Comparison of ENCODE assay signal across 8 mouse cellular contexts in the genomic region with DNA sequence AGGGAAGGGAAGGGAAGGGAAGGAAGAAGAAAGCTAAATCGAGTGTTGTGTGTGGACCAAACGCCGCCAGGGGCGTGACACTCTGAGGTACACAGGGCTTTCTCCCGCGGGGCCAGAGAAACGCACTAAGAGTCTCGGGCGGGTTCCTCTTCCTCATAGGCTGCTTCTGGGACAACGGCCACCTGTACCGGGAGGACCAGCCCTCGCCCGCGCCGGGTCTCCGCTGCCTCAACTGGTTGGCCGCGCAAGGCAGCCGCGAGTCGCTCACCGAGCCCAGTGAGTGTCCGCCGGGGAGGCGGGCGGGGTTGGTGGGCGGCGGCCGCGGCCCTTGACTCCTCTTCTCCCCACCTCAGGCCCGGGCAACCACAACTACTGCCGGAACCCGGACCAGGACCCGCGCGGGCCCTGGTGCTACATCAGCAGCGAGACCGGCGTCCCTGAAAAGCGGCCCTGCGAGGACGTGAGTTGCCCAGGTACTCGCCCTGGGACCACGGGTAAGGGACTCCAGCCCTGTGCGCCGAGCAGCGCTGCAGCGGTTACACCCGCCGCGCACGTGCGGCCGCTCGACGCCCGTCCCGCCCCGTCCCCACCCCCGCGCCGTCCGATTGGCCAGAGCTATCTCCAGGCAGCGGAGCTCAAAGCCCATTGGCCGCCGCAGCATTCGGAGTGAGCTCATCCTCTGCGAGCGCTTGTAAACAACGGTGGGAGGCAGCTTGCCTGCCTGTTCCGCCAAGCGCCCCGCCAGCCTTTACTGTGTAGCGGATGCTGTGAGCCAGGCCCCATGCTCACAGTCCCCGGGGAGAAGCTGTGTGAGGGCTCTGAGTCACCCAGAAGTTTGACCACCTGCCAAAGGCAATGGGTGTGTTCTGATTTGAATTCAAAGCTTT. TPM values are rescaled to one million over a fixed set of nuclear protein-coding genes. Genes with fewer than 3 reads are reported as not detected.
DNase-seq lines count a peak whose midpoint lies in the region; ATAC-seq and TF ChIP-seq lines count a peak whose summit lies in the region.

No protein-coding gene starts in this region.

- WGBS in forebrain, embryonic 13.5 days = under 1% methylated on average over 63 of the region's 75 CpGs
- 1% methylated on average over 75 of the region's 75 CpGs for WGBS in large intestine, adult 2 months
- WGBS in liver, embryonic 16.5 days (ENCODE audit: insufficient replicate concordance) = under 1% methylated on average over 75 of the region's 75 CpGs
- under 1% methylated on average over 74 of the region's 75 CpGs for WGBS in neural tube, embryonic 13.5 days

- peak overlapping the region; percentile 61 for H3K4me3 ChIP-seq in ES-Bruce4 (ENCODE audit: low read depth, low read length)
- peak overlapping the region; percentile 55 for H3K4me3 ChIP-seq in forebrain, embryonic 13.5 days
- H3K4me3 ChIP-seq in liver, embryonic 16.5 days (ENCODE audit: low read depth, low read length) = peak overlapping the region; percentile 54
- H3K4me3 ChIP-seq in neural tube, embryonic 13.5 days = peak overlapping the region; percentile 61

- no peaks in the 10 kb centered on the region for H3K36me3 ChIP-seq in ES-Bruce4 (ENCODE audit: control insufficient read depth, insufficient read depth, low read length, poor library complexity, severe bottlenecking)
- peaks cover 13% of the 10 kb centered on the region; the same call in 1 of the 2 replicates for H3K36me3 ChIP-seq in forebrain, embryonic 13.5 days (ENCODE audit: poor library complexity, severe bottlenecking)
- H3K36me3 ChIP-seq in liver, embryonic 16.5 days (ENCODE audit: control insufficient read depth, insufficient read depth) = no peaks in the 10 kb centered on the region
- H3K36me3 ChIP-seq in neural tube, embryonic 13.5 days = peaks cover 25% of the 10 kb centered on the region

- DNase-seq in heart, postnatal 10 days = peak; percentile 95
- peak; percentile 64 for DNase-seq in large intestine, adult 2 months (ENCODE audit: low read depth, low spot score)
- DNase-seq in telencephalon, adult 2 months (ENCODE audit: low read depth, low spot score) = peak; percentile 93

- peak overlapping the region; percentile 51 for H3K27ac ChIP-seq in ES-Bruce4 (ENCODE audit: insufficient read depth, low read length)
- peak overlapping the region; percentile 31; the same call in 1 of the 2 replicates for H3K27ac ChIP-seq in forebrain, embryonic 13.5 days
- peak overlapping the region; percentile 45; the same call in 1 of the 2 replicates for H3K27ac ChIP-seq in liver, embryonic 16.5 days (ENCODE audit: low read length)
- H3K27ac ChIP-seq in neural tube, embryonic 13.5 days (replicated peaks) = peak overlapping the region; percentile 79

- no peaks in the 10 kb centered on the region for H3K27me3 ChIP-seq in ES-Bruce4 (ENCODE audit: control insufficient read depth, insufficient read depth, low read length, poor library complexity, severe bottlenecking)
- H3K27me3 ChIP-seq in forebrain, embryonic 13.5 days = no peaks in the 10 kb centered on the region
- H3K27me3 ChIP-seq in liver, embryonic 16.5 days (ENCODE audit: control insufficient read depth, insufficient read depth, low read depth, low read length) = peaks cover 27% of the 10 kb centered on the region
- no peaks in the 10 kb centered on the region; the same call in 1 of the 2 replicates for H3K27me3 ChIP-seq in neural tube, embryonic 13.5 days

- TF ChIP-seq POLR2A in ES-Bruce4 (IDR thresholded peaks at IDR 0.05; ENCODE audit: insufficient read depth, low read length) = peak; percentile 82

- peak; percentile 85 for ATAC-seq in cerebellum, adult (ENCODE audit: insufficient number of reproducible peaks, low FRiP score, low TSS enrichment)
- ATAC-seq in forebrain, embryonic 13.5 days = peak; percentile 99
- peak; percentile 97 for ATAC-seq in liver, embryonic 16.5 days (ENCODE audit: low read depth)
- peak; percentile 95 for ATAC-seq in neural tube, embryonic 13.5 days (ENCODE audit: low read depth)

- intact Hi-C loops in heart, postnatal 10 days (cut with DNase I) = loop anchor here (2.0 to 5.0 kb wide), 2 partner anchors 39 to 120 kb away; a partner anchor contains a TSS

- TF ChIP-seq EP300 in ES-Bruce4 (IDR thresholded peaks at IDR 0.05; ENCODE audit: insufficient read depth, low read depth, low read length) = no peak

- TF ChIP-seq CTCF in ES-Bruce4 (IDR thresholded peaks at IDR 0.05; ENCODE audit: low read depth, low read length) = no peak

- H3K9ac ChIP-seq in ES-Bruce4 (ENCODE audit: low read depth, poor library complexity, severe bottlenecking) = peak overlapping the region; percentile 84
- H3K9ac ChIP-seq in forebrain, embryonic 13.5 days = peak overlapping the region; percentile 64
- H3K9ac ChIP-seq in liver, embryonic 16.5 days (ENCODE audit: low read depth, low read length) = peak overlapping the region; percentile 44
- peak overlapping the region; percentile 82 for H3K9ac ChIP-seq in neural tube, embryonic 13.5 days

- H3K9me3 ChIP-seq in ES-Bruce4 (replicated peaks; ENCODE audit: control insufficient read depth, insufficient read depth, low read length, poor library complexity, severe bottlenecking) = no peaks in the 10 kb centered on the region
- no peaks in the 10 kb centered on the region for H3K9me3 ChIP-seq in forebrain, embryonic 13.5 days (replicated peaks)
- H3K9me3 ChIP-seq in liver, embryonic 16.5 days (replicated peaks; ENCODE audit: control insufficient read depth, low read length) = no peaks in the 10 kb centered on the region
- no peaks in the 10 kb centered on the region for H3K9me3 ChIP-seq in neural tube, embryonic 13.5 days

- H3K4me1 ChIP-seq in ES-Bruce4 (ENCODE audit: control insufficient read depth, insufficient read depth, low read length) = peaks cover 10% of the 10 kb centered on the region
- peaks cover 34% of the 10 kb centered on the region for H3K4me1 ChIP-seq in forebrain, embryonic 13.5 days
- peaks cover 18% of the 10 kb centered on the region for H3K4me1 ChIP-seq in liver, embryonic 16.5 days (ENCODE audit: control insufficient read depth, low read depth, low read length)
- peaks cover 52% of the 10 kb centered on the region for H3K4me1 ChIP-seq in neural tube, embryonic 13.5 days (replicated peaks)

- peak overlapping the region; percentile 98 for H3K4me2 ChIP-seq in forebrain, embryonic 13.5 days
- peak overlapping the region; percentile 79 for H3K4me2 ChIP-seq in liver, embryonic 16.5 days (ENCODE audit: low read depth, low read length)
- H3K4me2 ChIP-seq in neural tube, embryonic 13.5 days = peak overlapping the region; percentile 100

RNA-seq across cellular contexts. Expression of a gene that starts 1.8 kb away (rescaled TPM):
- 17.0 TPM in 2 replicates for polyA plus RNA-seq in ES-Bruce4 (2011; ENCODE audit: insufficient read depth, insufficient read length, low read depth, missing spikeins)
- polyA plus RNA-seq in forebrain, embryonic 13.5 days (2015; fragmentation: Nextera tagmentation; extraction: Ambion mirVana) = 18.7 and 22.8 TPM in 2 replicates
- total RNA-seq in heart, postnatal 10 days (2021) = 10 to 100 TPM; 25.2 to 31.0 TPM
- polyA plus RNA-seq in large intestine, adult 2 months (2012; rRNA removed) = 5.2 and 6.7 TPM in 2 replicates
- polyA plus RNA-seq in liver, embryonic 16.5 days (2015; fragmentation: Nextera tagmentation; extraction: Ambion mirVana) = 1.4 and 1.9 TPM in 2 replicates
- polyA plus RNA-seq in neural tube, embryonic 13.5 days (2015; fragmentation: Nextera tagmentation; extraction: Ambion mirVana) = 26.5 and 29.7 TPM in 2 replicates

RNA-seq across cellular contexts. Expression of a gene that starts 43.3 kb away (rescaled TPM):
- 55.6 and 62.5 TPM in 2 replicates for polyA plus RNA-seq in ES-Bruce4 (2011; ENCODE audit: insufficient read depth, insufficient read length, low read depth, missing spikeins)
- polyA plus RNA-seq in forebrain, embryonic 13.5 days (2015; fragmentation: Nextera tagmentation; extraction: Ambion mirVana) = 77.6 and 85.1 TPM in 2 replicates
- total RNA-seq in heart, postnatal 10 days (2021) = 10 to 100 TPM; 34.9 to 38.5 TPM
- 11.0 and 13.6 TPM in 2 replicates for polyA plus RNA-seq in large intestine, adult 2 months (2012; rRNA removed)
- 8.7 and 9.2 TPM in 2 replicates for polyA plus RNA-seq in liver, embryonic 16.5 days (2015; fragmentation: Nextera tagmentation; extraction: Ambion mirVana)
- polyA plus RNA-seq in neural tube, embryonic 13.5 days (2015; fragmentation: Nextera tagmentation; extraction: Ambion mirVana) = 62.2 and 69.6 TPM in 2 replicates

Comparison
In these comparisons a context has a peak if more than half of its experiments do, and no peak if none do; other contexts are left out.
1. Peak in every context shown above with its lines: DNase-seq, ATAC-seq, H3K4me3 ChIP-seq and H3K27ac ChIP-seq.